Mouse (Mus musculus) bone marrow, adult 2 months (tissue): ENCODE measurements around the gene Gda. TPM values are rescaled to one million over a fixed set of nuclear protein-coding genes. Genes with fewer than 3 reads are reported as not detected.

ENCODE experiments used
- H3K27ac ChIP-seq: fragments of 200-500 bp; 2 replicates; pipeline ENCODE4 v1.5.1; 2012; ENCODE audit warnings: low read depth, mild to moderate bottlenecking, control low read depth, inconsistent platforms, low read length; ENCODE audit not compliant: control insufficient read depth, poor library complexity, insufficient read depth
- H3K4me1 ChIP-seq: fragments of 200-500 bp; 2 replicates; pipeline ENCODE4 v1.6.1; 2011; ENCODE audit warnings: low read length; ENCODE audit not compliant: control insufficient read depth, insufficient read depth
- H3K4me3 ChIP-seq: fragments of 200-500 bp; replicated peaks from 2 replicates; pipeline ENCODE3; 2011; ENCODE audit warnings: mild to moderate bottlenecking, low read depth, low read length, control low read depth; ENCODE audit not compliant: control insufficient read depth
- CTCF ChIP-seq: fragments of 200-500 bp; IDR thresholded peaks from 2 replicates; pipeline ENCODE4 v1.5.1; 2011; ENCODE audit warnings: low read length, control low read depth; ENCODE audit not compliant: control insufficient read depth, insufficient read depth
- POLR2A ChIP-seq: fragments of 200-500 bp; IDR thresholded peaks from 2 replicates; pipeline ENCODE4 v1.6.1; 2011; ENCODE audit warnings: low read depth, mild to moderate bottlenecking, control low read depth, low read length, borderline replicate concordance; ENCODE audit not compliant: control insufficient read depth
- WGBS: fragments of 180-500 bp; shearing (Covaris S2); methylation state at CpG from one replicate; pipeline ENCODE4 v1.1.7; 2018; 5-methylcytosine and 5-hydroxymethylcytosine counted together
- polyA plus RNA-seq: library from polyadenylated mRNA; stranded (reverse); fragments of >200 nt; gene quantifications from 2 replicates; pipeline ENCODE4 v1.2.4, GENCODE M21; 2011; ENCODE audit warnings: low replicate concordance; ENCODE audit not compliant: missing spikeins, insufficient read depth, insufficient read length

Gene Gda
- polyA plus RNA-seq, 1 experiment = 51.2 TPM

DNA sequence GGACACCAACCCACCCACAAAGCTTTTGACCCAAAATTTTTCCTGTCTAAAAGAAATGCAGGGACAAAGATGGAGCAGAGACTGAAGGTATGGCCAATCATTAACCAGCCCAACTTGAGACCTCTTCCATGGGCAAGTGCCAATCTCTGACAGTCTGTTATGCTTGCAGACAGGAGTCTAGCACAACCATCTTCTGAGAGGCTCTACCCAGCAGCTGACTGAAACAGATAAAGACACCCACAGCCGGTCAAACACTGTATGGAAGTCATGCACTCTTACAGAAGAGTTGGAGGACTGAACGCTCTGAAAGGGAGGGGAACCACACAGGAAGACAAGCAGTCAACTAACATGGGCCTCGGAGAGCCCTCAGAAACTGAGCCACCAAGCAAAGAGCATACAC lies 36.7 kb downstream of the Gda start:
- no peak overlapping the region for H3K4me3 ChIP-seq
- H3K27ac ChIP-seq = peak overlapping the region; percentile 75
- H3K4me1 ChIP-seq = peaks cover 6% of the 10 kb centered on the region
- WGBS = 43% methylated on average over 3 of the region's 3 CpGs
- no peak for TF ChIP-seq POLR2A
- no peak for TF ChIP-seq CTCF

DNA sequence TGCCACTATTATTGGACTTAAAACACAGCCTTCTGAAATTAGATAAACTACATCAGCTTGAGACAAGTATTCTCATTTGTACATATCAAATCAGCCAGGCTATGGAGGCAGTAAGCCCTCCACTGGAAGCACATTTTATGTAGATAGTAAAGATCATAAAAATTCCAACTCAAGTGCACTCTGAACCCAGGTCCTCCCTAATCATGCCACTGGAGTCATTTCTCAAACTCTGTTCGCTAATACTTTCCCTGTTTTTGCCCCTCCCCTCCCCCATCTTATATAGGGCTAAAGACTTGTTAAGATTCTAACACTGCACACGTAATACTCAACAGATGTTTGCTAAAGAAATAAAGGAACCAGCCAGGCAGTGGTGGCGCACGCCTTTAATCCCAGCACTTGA lies 39.9 kb downstream of the Gda start:
- TF ChIP-seq CTCF (no peak), POLR2A (no peak)
- Histone ChIP-seq H3K4me1 (peaks cover 6% of the 10 kb centered on the region), H3K4me3 (no peak overlapping the region), H3K27ac (no peak overlapping the region)
- WGBS = 85% methylated on average over 4 of the region's 4 CpGs

DNA sequence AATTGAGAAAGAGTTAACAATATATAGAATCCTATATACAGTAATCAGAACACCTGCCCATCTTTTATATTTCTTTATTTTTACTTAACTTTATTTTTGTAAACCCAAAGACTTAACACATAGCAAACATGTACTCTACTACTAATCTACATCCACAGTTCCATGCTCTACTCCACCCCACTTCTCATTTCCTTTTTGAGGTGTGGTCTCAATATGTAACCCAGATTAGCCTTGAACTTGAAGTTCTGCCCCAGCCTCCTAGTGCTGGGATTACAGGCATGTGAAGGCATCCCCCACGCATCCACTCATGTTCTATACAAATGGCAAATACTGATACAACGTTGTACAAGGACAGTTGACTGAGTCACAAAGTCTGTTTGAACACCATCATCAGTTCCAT lies 40.4 kb downstream of the Gda start:
- no peak overlapping the region for H3K4me3 ChIP-seq
- no peak overlapping the region for H3K27ac ChIP-seq
- H3K4me1 ChIP-seq = peaks cover 5% of the 10 kb centered on the region; the same call in 1 of the 2 replicates
- 71% methylated on average over 2 of the region's 2 CpGs for WGBS
- TF ChIP-seq CTCF (no peak), POLR2A (no peak)

DNA sequence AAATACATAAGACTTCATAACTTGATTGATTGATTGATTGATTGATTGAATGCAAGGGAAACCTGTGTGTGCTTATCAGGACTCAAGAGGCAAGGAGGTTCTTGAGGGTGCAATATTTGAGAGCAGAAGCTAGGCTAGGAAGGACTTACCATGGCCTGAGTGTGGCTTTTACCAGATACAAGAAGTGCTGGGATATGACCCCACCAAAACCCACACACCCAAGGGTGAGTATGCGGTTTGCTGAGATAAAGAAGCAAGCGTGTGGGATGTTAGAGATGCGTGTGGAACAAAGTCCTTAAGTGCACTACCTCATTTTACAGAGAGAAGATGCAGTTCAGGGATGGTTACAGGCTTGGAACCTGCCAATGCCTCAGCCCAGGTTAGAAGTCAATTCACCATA lies 41.0 kb downstream of the Gda start:
- 66% methylated on average over 3 of the region's 3 CpGs for WGBS
- peaks cover 3% of the 10 kb centered on the region; the same call in 1 of the 2 replicates for H3K4me1 ChIP-seq
- TF ChIP-seq CTCF (no peak), POLR2A (no peak)
- no peak overlapping the region for H3K4me3 ChIP-seq
- peak overlapping the region; percentile 73 for H3K27ac ChIP-seq

DNA sequence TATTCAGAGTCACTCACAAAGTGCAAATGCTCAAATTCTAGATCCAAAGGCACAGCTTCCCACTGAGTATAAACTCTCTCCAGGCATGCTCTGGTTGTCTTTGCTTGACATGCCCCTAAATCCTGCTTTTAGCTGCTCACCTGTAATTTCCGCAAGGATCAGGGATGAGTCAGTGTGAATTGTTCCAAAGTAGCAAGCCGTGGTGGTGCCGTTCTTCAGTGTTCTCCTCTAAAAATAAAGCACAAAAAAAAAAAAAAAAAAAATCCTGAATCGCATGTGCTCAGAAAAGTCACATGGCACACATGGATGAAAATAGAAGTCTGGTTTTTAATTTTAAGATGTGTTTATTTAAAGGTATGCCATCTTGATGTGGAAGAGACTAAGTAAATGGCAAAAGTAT lies 47.9 kb downstream of the Gda start:
- 90% methylated on average over 4 of the region's 4 CpGs for WGBS

DNA sequence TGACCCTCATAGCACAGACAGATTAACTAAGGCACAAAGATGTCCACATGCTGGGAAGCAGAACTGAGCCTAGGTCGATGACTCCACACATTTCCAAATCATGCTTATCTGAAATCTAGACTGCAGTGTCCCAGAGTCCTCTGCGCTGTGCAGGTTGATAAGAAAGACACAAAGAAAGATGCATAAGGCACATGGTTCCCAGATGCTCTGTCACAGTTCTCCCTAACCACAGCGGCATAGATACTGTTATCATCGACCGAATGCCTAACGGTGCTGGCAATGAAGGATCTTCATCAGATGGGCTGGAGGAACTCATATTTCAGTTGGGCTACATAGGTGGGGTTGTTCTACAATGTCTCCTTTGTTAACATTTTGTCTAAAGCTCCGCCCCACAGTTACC lies 49.5 kb downstream of the Gda start:
- Histone ChIP-seq H3K27ac (no peak overlapping the region), H3K4me1 (peaks cover 4% of the 10 kb centered on the region), H3K4me3 (no peak overlapping the region)
- TF ChIP-seq CTCF (no peak), POLR2A (no peak)
- 58% methylated on average over 7 of the region's 7 CpGs for WGBS

More for the DNA sequence above, 47.9 kb downstream of the Gda start:
- Histone ChIP-seq H3K4me1 (peaks cover 4% of the 10 kb centered on the region), H3K4me3 (no peak overlapping the region), H3K27ac (no peak overlapping the region)
- no peak for TF ChIP-seq CTCF
- no peak for TF ChIP-seq POLR2A

DNA sequence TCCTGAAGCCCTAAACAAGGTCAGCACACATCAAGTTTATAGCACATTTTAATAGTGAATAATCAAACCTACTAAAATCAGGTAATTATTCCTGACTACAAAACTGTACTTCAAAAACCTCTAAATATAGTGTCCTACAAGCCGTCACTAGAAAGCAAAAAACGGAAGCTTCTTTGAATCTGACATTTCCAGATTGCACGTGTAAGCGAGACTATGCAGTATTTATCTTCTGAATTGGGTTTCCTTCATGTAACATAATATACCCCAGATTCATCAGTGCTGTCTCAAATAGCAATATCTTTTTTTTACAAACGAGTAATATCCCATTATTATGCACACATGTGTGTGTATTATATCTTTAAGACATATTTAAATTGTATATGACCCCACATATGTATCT lies 54.8 kb downstream of the Gda start:
- WGBS = 90% methylated on average over 5 of the region's 5 CpGs
- H3K27ac ChIP-seq = no peak overlapping the region

DNA sequence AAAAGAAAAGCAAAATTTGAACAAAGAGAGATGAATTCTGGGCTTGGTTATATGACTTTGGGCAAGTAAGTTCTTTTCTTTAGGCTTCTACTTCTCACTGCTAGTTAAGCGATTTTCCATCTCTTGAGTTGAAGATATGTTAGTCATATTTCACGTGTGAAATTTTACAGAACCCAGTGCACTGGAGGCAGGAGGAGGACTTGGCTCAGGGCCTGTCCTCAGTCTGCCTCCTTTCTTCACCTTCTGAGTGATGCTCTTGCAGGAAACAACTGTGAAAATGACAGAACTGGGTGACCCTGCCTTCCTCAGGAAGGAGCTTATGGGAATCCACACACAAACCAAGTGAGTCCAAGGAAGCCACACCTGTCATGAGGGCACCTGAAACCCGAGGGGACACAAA lies 57.9 kb downstream of the Gda start:
- 66% methylated on average over 3 of the region's 3 CpGs for WGBS
- Histone ChIP-seq H3K4me3 (no peak overlapping the region), H3K27ac (no peak overlapping the region), H3K4me1 (no peaks in the 10 kb centered on the region; the same call in 1 of the 2 replicates)
- TF ChIP-seq CTCF (no peak), POLR2A (no peak)

More for the DNA sequence above, 54.8 kb downstream of the Gda start:
- Histone ChIP-seq H3K4me1 (no peaks in the 10 kb centered on the region), H3K4me3 (no peak overlapping the region)
- TF ChIP-seq POLR2A (no peak), CTCF (no peak)

DNA sequence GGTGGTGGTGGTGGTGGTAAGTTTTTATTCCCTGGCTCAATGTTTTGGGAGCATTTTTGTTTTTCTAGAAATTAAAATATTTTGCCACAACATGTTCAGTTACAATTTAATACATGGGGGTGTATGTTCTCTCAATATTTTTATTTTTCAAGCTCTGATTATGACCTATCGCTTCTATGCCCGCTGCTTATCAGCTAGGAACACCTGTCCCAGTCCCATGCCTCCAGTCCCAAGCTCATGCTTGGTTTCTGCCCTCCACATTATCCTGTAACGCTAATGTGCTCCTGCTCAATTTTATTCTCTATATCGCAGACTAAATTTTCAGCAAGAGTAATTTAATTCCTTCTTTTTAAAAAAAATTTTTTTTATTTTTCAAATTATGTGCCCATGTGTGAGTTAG lies 64.1 kb downstream of the Gda start:
- Histone ChIP-seq H3K4me1 (peaks cover 1% of the 10 kb centered on the region; the same call in 1 of the 2 replicates), H3K27ac (peak overlapping the region; percentile 32; the same call in 1 of the 2 replicates), H3K4me3 (no peak overlapping the region)
- 72% methylated on average over 4 of the region's 4 CpGs for WGBS
- TF ChIP-seq POLR2A (no peak), CTCF (no peak)
